Mouse (Mus musculus) hematopoietic multipotent progenitor cell, adult 10-12 weeks (in vitro differentiated cells): ENCODE results near the gene Spsb2. TPM values are rescaled to one million over a fixed set of nuclear protein-coding genes. Genes with fewer than 3 reads are reported as not detected.

Experiments
- polyA plus RNA-seq: library from polyadenylated mRNA; stranded (reverse); fragments of >175 nt; gene quantifications from 2 replicates; pipeline ENCODE4 v1.2.3, GENCODE M21; 2012; ENCODE audit warnings: low replicate concordance

Spsb2 gene
- polyA plus RNA-seq = 16.0 and 17.1 TPM in 2 replicates

DNA sequence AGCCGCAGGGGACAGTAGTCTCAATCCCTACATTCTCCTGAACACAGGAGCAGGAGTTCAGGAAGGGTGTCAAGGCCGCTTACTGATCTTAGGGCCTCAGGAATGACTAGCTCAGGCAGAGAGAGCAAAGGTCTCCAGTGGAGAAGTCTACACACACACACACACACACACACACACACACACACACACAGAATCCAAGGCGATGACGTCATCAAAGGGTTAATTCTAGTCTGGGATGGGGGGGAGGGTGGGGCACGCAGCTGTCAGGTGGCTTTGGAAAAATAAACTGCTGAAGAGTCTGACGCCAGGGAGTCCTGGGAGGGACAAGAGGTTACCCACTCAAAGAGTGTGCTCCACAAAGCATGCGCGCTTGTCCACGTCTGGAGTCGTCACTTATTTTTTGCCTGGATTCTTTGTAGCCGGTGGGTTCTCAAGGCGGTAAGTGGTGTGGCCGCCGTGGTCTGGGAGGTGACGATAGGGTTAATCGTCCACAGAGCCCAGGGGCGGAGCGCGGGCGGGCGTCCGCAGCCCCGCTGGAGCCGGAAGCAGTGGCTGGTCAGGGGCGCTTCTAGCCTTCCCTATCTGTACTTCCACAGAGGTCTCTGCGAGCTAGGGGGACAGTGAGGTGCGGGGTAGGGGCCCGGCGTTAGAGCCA is at the start of gene Spsb2:
Gene Spsb2 (plus strand): TSS at position 304 of the 655 bp plus-strand sequence.

DNA sequence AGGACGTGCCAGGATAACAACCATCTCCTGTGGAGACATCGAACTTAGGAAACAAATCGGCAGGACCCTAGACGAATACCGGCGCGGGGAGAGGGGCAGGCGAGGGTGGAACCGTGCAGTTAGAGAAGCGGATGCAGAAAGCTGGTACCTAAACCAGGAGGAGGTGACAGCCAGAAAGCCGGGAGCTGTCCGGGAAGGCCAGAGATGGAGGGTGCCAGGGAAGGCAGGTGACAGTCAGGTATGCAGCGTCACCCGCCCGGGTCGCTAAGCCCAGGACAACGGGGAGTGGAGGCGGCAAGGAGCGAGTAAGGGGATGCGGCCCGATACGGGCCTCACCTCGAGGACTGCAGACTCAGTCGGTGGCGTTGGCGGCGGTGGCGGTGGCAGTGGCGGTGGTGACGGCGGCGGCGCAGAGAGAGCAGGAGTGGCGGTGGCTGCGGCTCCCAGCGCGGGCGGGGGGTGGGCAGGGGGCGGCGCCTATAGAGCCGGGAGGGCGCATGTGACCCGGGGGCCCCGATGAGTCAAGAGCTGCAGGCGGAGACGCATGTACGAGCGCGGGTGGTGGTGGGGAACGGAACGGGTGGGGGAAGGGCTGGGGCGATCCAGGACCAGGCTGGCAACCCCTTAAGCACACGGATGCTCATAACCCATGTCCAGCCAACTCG is 39.2 kb upstream of the Spsb2 start, which contains the start of gene Eno2:
Gene Eno2 (minus strand): TSS at position 573 of the 665 bp plus-strand sequence.

DNA sequence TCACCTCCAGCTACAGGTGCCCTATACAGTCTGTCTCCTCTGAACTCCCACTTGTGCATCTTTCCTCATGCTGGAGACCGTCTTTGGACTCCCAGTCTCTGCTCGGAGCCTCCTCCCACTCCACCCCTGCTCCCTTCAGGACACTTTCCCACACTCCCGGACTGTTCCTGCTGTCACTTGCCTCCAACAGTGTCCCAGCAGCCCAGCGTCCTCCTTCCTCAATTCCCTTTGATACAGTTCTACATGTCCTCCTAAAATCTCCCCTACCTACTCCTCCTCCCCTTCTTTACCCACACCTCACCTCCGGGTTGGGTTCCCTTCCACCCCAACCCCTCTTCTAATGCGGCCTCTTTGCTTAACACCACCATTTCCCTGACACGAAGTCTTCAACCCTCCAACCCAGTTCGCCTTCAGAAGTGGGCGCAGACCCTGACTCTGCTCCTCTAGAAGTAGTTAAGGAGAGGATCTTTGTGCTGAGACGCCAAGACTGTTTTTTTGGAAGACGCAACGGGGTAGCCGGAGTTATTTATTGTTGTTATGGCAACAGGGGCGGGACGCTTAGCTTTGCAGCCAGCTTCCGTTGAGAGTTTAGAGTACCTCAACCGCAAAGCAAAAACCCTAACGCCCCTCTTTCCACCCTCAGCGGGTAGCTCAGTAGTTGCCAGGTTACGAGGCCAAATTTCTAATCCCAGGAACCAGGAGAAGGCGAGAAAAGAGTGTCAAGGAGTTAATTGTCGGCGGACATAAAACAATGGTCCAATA is 29.1 kb upstream of the Spsb2 start, which contains the start of gene Lrrc23:
Gene Lrrc23 (minus strand): TSS at position 506 of the 762 bp plus-strand sequence.

DNA sequence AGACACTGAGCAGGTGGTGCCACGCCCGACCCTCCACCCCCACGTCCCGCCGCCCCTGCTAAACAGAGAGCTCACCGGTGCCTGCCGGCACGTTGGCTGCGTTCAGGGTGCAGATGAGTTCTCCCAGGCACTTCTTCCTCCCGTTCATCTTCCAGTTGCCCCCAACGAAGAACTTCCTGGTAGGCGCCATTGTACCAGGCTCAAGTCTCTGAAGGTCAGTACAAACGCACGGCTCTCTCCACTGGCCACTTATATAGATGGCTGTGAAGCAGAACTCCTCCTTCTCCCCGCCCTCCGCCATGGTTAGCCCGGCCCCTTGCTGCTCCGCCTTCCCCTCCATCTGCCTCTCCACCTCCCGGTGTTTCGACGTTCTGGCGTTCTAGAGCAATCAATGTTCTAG is 5.5 kb downstream of the Spsb2 start, which contains the start of gene Tpi1:
Gene Tpi1 (minus strand): TSS at position 364 of the 400 bp plus-strand sequence.

DNA sequence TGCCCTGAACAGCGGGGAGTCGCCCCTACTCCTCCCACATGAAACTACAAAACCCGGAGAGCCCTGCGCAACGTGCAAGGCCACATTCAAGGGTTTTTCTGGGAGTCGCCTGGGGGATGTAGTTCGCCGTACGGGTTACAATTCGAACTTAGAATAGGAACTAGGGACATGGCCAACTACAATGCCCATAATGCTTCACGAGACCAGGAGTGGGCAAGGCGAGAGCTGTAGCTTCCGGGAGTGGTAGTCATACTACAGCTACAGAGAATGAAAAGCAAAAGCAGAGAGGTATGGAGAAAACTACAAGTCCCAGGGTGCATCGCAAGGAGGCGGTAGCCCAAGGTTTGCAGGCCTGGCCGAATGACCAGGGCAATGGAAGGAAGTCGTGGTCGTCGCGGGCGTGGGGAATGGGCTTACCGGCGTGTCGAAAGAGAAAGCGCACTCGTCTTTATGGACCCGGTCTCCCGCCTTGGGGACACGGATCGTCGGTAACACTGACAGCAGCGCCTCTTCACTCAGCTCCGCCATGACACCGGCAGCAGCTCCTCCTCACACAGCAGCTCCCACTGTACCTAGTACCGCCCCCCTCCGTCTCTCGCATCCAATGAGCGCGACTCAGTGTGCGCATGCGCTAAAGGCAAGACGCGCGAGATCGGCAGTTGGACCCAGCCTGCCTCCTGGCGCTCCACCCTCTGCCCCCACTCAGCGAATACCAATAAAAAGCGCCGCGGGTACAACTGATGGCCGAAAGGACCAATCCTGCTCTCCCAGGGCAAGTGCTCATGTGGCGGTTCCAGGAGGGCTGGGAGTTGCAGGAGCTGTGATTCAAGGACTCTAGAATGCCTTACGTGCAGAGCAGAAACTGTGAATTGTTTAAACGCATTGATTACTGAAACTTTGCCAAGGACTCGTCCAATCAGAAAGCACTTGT is 20.7 kb downstream of the Spsb2 start, which contains the start of the genes Usp5 and Cdca3:
Gene Usp5 (minus strand): TSS at position 617 of the 931 bp plus-strand sequence.
Gene Cdca3 (plus strand): TSS at position 680 of the 931 bp plus-strand sequence.

DNA sequence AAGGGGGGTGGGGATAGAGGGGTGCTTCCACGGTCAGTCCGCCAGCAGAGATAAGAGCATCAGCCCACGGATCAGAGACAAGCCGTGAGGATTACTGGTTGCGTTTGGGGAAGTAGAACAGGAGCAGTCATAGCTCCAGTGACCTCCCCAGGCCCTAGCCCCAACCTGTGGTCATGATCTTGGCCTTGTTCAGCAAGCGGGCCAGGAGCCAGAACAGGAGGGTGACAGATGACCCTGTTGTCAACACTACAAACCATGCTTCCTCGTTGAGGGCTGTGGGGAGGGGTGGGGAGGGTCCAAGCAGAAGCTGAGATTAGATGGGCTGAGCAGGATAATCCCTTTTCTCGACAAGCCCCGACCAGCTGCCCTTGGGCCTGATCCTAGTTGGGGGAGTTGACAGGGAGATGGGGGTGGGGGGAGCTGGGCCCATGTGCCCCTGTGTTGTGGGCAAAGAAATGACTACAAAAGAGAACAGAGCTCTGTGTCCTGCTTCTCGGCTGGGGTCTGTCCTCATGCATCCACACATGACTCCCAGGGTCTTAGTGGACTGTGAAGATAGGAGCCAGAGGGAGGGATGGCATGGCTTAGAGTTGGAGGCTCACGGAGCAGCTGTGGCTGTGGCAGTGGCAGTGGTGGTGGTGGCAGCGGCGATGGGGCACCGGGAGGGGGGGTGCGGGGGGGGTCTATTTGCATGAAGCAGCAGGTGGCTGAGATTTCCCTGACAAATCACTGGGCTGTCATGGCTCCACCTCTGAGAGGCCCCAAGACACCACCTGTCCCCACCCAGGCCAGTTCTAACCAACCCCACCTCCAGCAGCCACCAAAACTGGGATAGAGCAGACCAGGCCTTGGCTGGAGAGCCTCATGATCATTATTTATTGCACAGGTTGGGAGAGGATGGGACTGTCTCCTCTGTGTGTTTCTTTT is 32.0 kb downstream of the Spsb2 start, which contains the start of gene Gnb3:
Gene Gnb3 (minus strand): TSS at position 35 of the 927 bp plus-strand sequence.

DNA sequence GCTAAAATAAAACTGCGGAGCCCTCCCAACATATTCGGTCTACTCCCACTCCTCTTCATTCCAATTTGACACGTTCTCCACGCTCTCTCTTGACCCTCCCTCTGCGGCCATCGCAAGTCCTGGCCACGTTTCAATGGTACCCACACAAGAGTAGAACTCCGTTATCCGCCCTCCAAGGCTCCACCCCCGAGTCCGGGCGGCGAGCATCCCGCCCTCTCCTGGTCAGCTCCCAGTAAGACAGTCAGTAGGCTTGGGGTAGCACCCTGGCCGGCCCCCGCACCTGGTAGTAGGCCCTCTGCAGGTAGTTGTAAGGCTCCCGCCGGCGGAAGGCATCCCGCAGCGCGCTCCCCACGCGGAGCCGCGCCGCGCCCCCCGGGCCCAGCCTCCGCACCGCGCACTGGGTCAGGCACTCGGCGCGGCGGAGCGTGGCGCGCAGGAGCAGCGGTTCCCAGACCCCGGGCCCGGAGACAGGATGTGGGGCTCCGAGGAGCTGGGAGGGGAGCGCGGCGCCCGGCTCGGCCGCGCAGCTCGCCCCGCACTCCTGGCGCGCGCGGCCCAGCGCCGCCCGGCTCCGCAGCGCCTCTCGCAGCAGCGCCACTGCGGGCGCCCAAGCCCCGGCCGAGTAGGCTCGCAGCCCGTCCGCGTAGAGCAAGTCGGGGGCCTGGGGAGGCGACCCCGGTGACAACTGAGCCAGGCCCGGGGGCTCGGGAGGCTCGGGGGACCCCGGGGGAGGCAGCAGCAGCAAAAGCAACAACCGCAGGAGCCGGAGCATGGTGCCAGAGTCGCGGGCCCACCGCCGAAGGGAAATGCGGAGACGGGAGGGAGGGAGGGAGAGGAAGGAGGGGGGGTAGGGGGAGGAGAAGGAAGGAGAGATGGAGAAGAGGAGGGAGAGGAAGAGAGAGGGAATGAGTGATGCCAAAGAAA is 48.7 kb downstream of the Spsb2 start, which contains the start of gene P3h3:
Gene P3h3 (minus strand): TSS at position 837 of the 924 bp plus-strand sequence.

Other genes with a start within 250 kb of the Spsb2 start
- gene C1rb, start 238.4 kb upstream of the Spsb2 start, polyA plus RNA-seq = not detected in 2 replicates
- not detected in 2 replicates for gene C1s2, start 172.6 kb upstream of the Spsb2 start, polyA plus RNA-seq
- 83.8 and 87.0 TPM in 2 replicates for gene Lpcat3, start 145.6 kb upstream of the Spsb2 start, polyA plus RNA-seq
- gene Emg1, start 96.5 kb upstream of the Spsb2 start, polyA plus RNA-seq = 107 and 155 TPM in 2 replicates
- 104 and 182 TPM in 2 replicates for gene Phb2, start 96.3 kb upstream of the Spsb2 start, polyA plus RNA-seq
- gene Ptpn6, start 69.9 kb upstream of the Spsb2 start, polyA plus RNA-seq = 219 and 299 TPM in 2 replicates
- 58.8 and 109 TPM in 2 replicates for gene Grcc10, start 67.3 kb upstream of the Spsb2 start, polyA plus RNA-seq
- not detected in 2 replicates for gene Gm45234, start 52.6 kb upstream of the Spsb2 start, polyA plus RNA-seq
- gene Atn1, start 52.1 kb upstream of the Spsb2 start, polyA plus RNA-seq = 113 and 201 TPM in 2 replicates
- gene Eno2, start 39.0 kb upstream of the Spsb2 start, polyA plus RNA-seq = 1.0 and 1.2 TPM in 2 replicates
- gene Lrrc23, start 28.9 kb upstream of the Spsb2 start, polyA plus RNA-seq = 0.48 and 1.9 TPM in 2 replicates
- 11.3 and 43.1 TPM in 2 replicates for gene Tpi1, start 5.6 kb downstream of the Spsb2 start, polyA plus RNA-seq
- gene Usp5, start 20.8 kb downstream of the Spsb2 start, polyA plus RNA-seq = 27.3 and 47.7 TPM in 2 replicates
- gene Cdca3, start 20.9 kb downstream of the Spsb2 start, polyA plus RNA-seq = 9.2 and 13.6 TPM in 2 replicates
- 0.11 and 1.2 TPM in 2 replicates for gene Gnb3, start 31.6 kb downstream of the Spsb2 start, polyA plus RNA-seq
- gene P3h3, start 49.1 kb downstream of the Spsb2 start, polyA plus RNA-seq = 1.9 and 4.7 TPM in 2 replicates
- gene Gpr162, start 55.3 kb downstream of the Spsb2 start, polyA plus RNA-seq = 1.7 and 7.4 TPM in 2 replicates
- gene Cd4, start 79.6 kb downstream of the Spsb2 start, polyA plus RNA-seq = 63.7 and 67.0 TPM in 2 replicates
- gene Lag3, start 103.0 kb downstream of the Spsb2 start, polyA plus RNA-seq = 17.4 and 27.6 TPM in 2 replicates
- 543 and 1,849 TPM in 2 replicates for gene Ptms, start 111.4 kb downstream of the Spsb2 start, polyA plus RNA-seq
- 148 and 194 TPM in 2 replicates for gene Mlf2, start 122.7 kb downstream of the Spsb2 start, polyA plus RNA-seq
- 29.0 and 55.9 TPM in 2 replicates for gene Cops7a, start 156.9 kb downstream of the Spsb2 start, polyA plus RNA-seq
- gene Pianp, start 188.0 kb downstream of the Spsb2 start, polyA plus RNA-seq = 51.0 and 101 TPM in 2 replicates
- 50.8 and 78.9 TPM in 2 replicates for gene Zfp384, start 200.5 kb downstream of the Spsb2 start, polyA plus RNA-seq
- 19.0 and 38.5 TPM in 2 replicates for gene Ing4, start 231.1 kb downstream of the Spsb2 start, polyA plus RNA-seq
- 22.0 and 22.1 TPM in 2 replicates for gene Acrbp, start 241.0 kb downstream of the Spsb2 start, polyA plus RNA-seq